Mouse (Mus musculus) kidney, adult 2 months (tissue): ENCODE measurements around the gene Eef1e1. TPM values are rescaled to one million over a fixed set of nuclear protein-coding genes. Genes with fewer than 3 reads are reported as not detected.
A peak's percentile ranks its signal among the peaks of the same experiment; 100 is the strongest.

Source experiments
- DNase-seq: peaks from one replicate; pipeline ENCODE4 v3.0.0; 2021
- H3K27ac ChIP-seq: fragments of 200-500 bp; 2 replicates; pipeline ENCODE4 v1.5.1; 2012; ENCODE audit warnings: low read depth, low read length, control low read depth, inconsistent platforms; ENCODE audit not compliant: insufficient read depth
- H3K27me3 ChIP-seq: fragments of 200-500 bp; replicated peaks from 2 replicates; pipeline ENCODE4 v1.6.1; 2012; ENCODE audit warnings: mild to moderate bottlenecking, moderate library complexity, low read length, inconsistent platforms; ENCODE audit not compliant: control insufficient read depth, insufficient read depth
- H3K36me3 ChIP-seq: fragments of 200-500 bp; 2 replicates; pipeline ENCODE4 v1.6.1; 2012; ENCODE audit warnings: mild to moderate bottlenecking, moderate library complexity, low read length, inconsistent platforms; ENCODE audit not compliant: control insufficient read depth, insufficient read depth
- H3K4me1 ChIP-seq: fragments of 200-500 bp; 2 replicates; pipeline ENCODE4 v1.6.1; 2011; ENCODE audit warnings: low read length; ENCODE audit not compliant: control insufficient read depth, insufficient read depth
- H3K4me3 ChIP-seq: fragments of 200-500 bp; 2 replicates; pipeline ENCODE4 v1.5.1; 2011; ENCODE audit warnings: mild to moderate bottlenecking, low read depth, low read length, control low read depth; ENCODE audit not compliant: insufficient read depth
- CTCF ChIP-seq: fragments of 200-500 bp; conservative IDR thresholded peaks from 2 replicates; pipeline ENCODE4 v1.5.1; 2011; ENCODE audit warnings: low read depth, mild to moderate bottlenecking, control low read depth, low read length, moderate library complexity, mixed read lengths; ENCODE audit not compliant: insufficient read depth, insufficient read length
- POLR2A ChIP-seq: fragments of 200-500 bp; IDR thresholded peaks from one replicate; pipeline ENCODE4 v1.6.1; 2011; ENCODE audit warnings: low read depth, low read length, control low read depth
- WGBS: fragments of 180-500 bp; shearing (Covaris S2); methylation state at CpG from one replicate; pipeline ENCODE4 v1.1.7; 2018; 5-methylcytosine and 5-hydroxymethylcytosine counted together
- polyA plus RNA-seq: library from polyadenylated mRNA; depleted of rRNA; stranded (reverse); fragments of >200 nt; gene quantifications from 2 replicates; pipeline ENCODE4 v1.2.3, GENCODE M21; 2012

Eef1e1 gene
- polyA plus RNA-seq, 1 experiment = 7.7 TPM

DNA sequence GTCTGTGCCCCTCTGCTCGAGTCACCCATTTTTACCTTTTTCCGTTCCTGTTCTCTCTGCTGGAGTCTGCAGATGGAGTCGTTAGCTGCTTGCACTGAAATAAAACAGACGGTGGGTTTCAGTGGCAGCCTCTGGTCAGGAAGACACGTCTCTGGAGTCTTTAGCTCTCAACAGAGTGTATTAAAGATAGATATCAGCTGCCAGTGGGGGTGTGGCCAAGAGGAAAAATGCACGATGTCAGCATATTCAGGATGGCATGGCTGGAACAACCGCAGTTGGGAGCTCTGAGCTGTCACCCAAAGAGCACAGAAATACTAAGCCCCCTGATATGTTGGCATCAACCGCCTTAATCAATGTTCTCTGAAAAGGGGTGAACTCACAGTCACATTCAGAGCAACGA lies 46.2 kb downstream of the Eef1e1 start:
- Histone ChIP-seq H3K36me3 (no peaks in the 10 kb centered on the region), H3K27me3 (no peaks in the 10 kb centered on the region), H3K4me3 (no peak overlapping the region), H3K4me1 (peaks cover 2% of the 10 kb centered on the region; the same call in 1 of the 2 replicates), H3K27ac (no peak overlapping the region)
- DNase-seq = no peak
- no peak for TF ChIP-seq POLR2A
- no peak for TF ChIP-seq CTCF
- 90% methylated on average over 9 of the region's 9 CpGs for WGBS

DNA sequence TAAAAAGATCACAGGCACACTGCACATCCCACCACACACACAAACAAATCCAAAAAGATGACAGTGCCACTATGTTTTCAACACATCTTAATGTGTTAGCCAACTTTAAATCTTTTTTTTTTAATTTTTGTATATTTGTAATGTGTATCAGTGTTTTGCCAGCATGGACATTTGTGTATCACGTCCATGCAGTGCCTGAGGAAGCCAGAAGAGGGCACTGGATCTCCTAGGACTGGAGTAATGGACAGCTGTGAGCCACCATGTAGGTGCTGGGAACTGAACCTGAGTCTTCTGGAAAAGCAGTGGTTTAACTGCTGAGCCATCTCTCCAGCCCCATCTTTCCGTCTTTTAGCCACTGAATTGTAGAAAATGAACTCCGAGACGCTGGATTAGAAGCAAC lies 46.7 kb downstream of the Eef1e1 start:
- H3K27ac ChIP-seq = no peak overlapping the region
- no peaks in the 10 kb centered on the region for H3K27me3 ChIP-seq
- no peak for TF ChIP-seq POLR2A
- peak; percentile 25; the same call in 1 of the 2 replicates for TF ChIP-seq CTCF
- H3K4me3 ChIP-seq = no peak overlapping the region
- WGBS = 95% methylated on average over 4 of the region's 4 CpGs
- no peak for DNase-seq
- peaks cover 2% of the 10 kb centered on the region; the same call in 1 of the 2 replicates for H3K4me1 ChIP-seq
- H3K36me3 ChIP-seq = no peaks in the 10 kb centered on the region

GRCm38 (mm10) chr13:38610336-38610735 lies 48.5 kb downstream of the Eef1e1 start:
- no peak overlapping the region for H3K4me3 ChIP-seq
- H3K36me3 ChIP-seq = no peaks in the 10 kb centered on the region
- peak; percentile 84 for DNase-seq
- no peaks in the 10 kb centered on the region for H3K27me3 ChIP-seq
- peaks cover 2% of the 10 kb centered on the region; the same call in 1 of the 2 replicates for H3K4me1 ChIP-seq
- TF ChIP-seq CTCF (no peak), POLR2A (no peak)
- peak overlapping the region; percentile 8; the same call in 1 of the 2 replicates for H3K27ac ChIP-seq
- WGBS = 62% methylated on average over 6 of the region's 6 CpGs

DNA sequence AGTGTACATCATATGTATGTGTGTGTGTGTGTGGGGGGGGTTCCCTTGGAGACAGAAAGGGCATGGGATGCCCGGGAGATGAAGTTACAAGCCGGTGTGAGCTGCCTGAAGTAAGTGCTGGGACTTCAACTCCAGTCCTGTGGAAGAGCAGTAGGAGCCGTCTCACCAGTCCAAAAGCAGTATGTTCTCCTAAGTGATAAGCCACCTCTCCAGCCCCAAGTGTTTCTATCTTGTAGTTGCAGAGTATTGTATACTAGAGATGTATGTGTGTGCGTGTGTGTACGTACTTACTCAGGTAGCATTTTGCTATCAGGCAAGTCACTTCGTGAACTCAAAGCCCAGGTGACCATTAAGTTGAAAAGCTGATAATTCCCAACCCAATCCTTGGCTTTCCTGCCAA lies 51.7 kb downstream of the Eef1e1 start:
- 88% methylated on average over 6 of the region's 6 CpGs for WGBS
- TF ChIP-seq CTCF (no peak), POLR2A (no peak)

GRCm38 (mm10) chr13:38605353-38605752 lies 53.5 kb downstream of the Eef1e1 start:
- WGBS = 65% methylated on average over 6 of the region's 6 CpGs
- no peak overlapping the region for H3K4me3 ChIP-seq
- no peak for DNase-seq
- no peaks in the 10 kb centered on the region for H3K36me3 ChIP-seq
- TF ChIP-seq POLR2A = no peak
- TF ChIP-seq CTCF = no peak
- peaks cover 2% of the 10 kb centered on the region; the same call in 1 of the 2 replicates for H3K4me1 ChIP-seq
- H3K27ac ChIP-seq = no peak overlapping the region
- no peaks in the 10 kb centered on the region for H3K27me3 ChIP-seq

More for the DNA sequence above, 51.7 kb downstream of the Eef1e1 start:
- Histone ChIP-seq H3K36me3 (no peaks in the 10 kb centered on the region), H3K27ac (no peak overlapping the region), H3K4me3 (no peak overlapping the region), H3K4me1 (peaks cover 2% of the 10 kb centered on the region; the same call in 1 of the 2 replicates), H3K27me3 (no peaks in the 10 kb centered on the region)
- DNase-seq = no peak

GRCm38 (mm10) chr13:38602966-38603365 lies 55.9 kb downstream of the Eef1e1 start:
- no peak for TF ChIP-seq CTCF
- TF ChIP-seq POLR2A = no peak
- Histone ChIP-seq H3K36me3 (no peaks in the 10 kb centered on the region), H3K4me1 (no peaks in the 10 kb centered on the region), H3K27me3 (no peaks in the 10 kb centered on the region), H3K4me3 (no peak overlapping the region), H3K27ac (no peak overlapping the region)
- DNase-seq = no peak
- WGBS = 92% methylated on average over 13 of the region's 13 CpGs

- no peak overlapping the region for H3K4me3 ChIP-seq
- H3K27me3 ChIP-seq = no peaks in the 10 kb centered on the region
- no peak overlapping the region for H3K27ac ChIP-seq
- H3K36me3 ChIP-seq = no peaks in the 10 kb centered on the region
- 77% methylated on average over 17 of the region's 17 CpGs for WGBS
- TF ChIP-seq POLR2A (no peak), CTCF (no peak)
- DNase-seq = no peak
- no peaks in the 10 kb centered on the region for H3K4me1 ChIP-seq
These were observed 56.5 kb downstream of the Eef1e1 start for GRCm38 (mm10) chr13:38602243-38602832.

DNA sequence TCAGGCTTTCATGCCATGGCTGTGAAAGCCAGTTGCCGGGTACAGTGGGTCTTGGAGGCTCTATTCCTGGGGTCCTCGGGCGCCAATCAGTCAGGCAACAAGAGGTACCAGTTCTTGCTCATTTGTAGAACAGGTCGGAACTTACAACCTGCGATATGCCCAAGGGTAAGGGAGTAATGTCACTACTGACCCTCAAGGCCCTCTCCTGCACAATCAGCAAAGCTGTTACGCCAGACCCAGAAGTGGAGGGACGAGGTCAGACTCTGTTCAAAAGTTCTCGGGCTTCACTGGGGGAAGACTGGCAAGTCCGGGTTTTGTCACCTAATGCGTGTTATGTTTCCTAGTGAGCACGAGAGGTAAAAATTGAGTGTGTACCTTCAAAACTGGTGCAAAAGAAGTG lies 58.0 kb downstream of the Eef1e1 start:
- WGBS = 80% methylated on average over 11 of the region's 11 CpGs
- Histone ChIP-seq H3K4me1 (peaks cover 5% of the 10 kb centered on the region; the same call in 1 of the 2 replicates), H3K27me3 (no peaks in the 10 kb centered on the region), H3K27ac (no peak overlapping the region), H3K4me3 (no peak overlapping the region), H3K36me3 (no peaks in the 10 kb centered on the region)
- DNase-seq = no peak
- no peak for TF ChIP-seq CTCF
- TF ChIP-seq POLR2A = no peak
